Mouse (Mus musculus) urinary bladder, postnatal 36 days (tissue): ENCODE measurements around the gene Osbpl6.

Experiments used
- DNase-seq, 2 experiments: peaks; one replicate each; pipeline ENCODE4 v3.0.0; 2022; ENCODE audit warnings: low spot score in 2 of 2, mixed read lengths in 1 of 2

Osbpl6 gene

GRCm38 (mm10) chr2:76406151-76406936 is at the start of gene Osbpl6:
Osbpl6 (plus strand) TSS chr2:76406508.
- DNase-seq, result peak; percentile 65

- no peak for DNase-seq
Observed at GRCm38 (mm10) chr2:76360226-76360625, 46.1 kb upstream of the Osbpl6 start, which contains the start of gene Cyct. Cyct (minus strand) TSS chr2:76360450.

GRCm38 (mm10) chr2:76362111-76362510 is 44.2 kb upstream of the Osbpl6 start:
- no peak for DNase-seq

- no peak for DNase-seq
Observed at GRCm38 (mm10) chr2:76365811-76366210, 40.5 kb upstream of the Osbpl6 start.

GRCm38 (mm10) chr2:76367188-76367922 is 39.0 kb upstream of the Osbpl6 start:
- peak; percentile 69 to 79 for DNase-seq

GRCm38 (mm10) chr2:76368861-76369660 is 37.2 kb upstream of the Osbpl6 start:
- DNase-seq, result no peak

- peak; percentile 77 to 87 for DNase-seq
Observed at GRCm38 (mm10) chr2:76369821-76370655, 36.3 kb upstream of the Osbpl6 start, which contains the start of gene Rbm45. Rbm45 (plus strand) TSS chr2:76369984.

- DNase-seq, result no peak
Observed at GRCm38 (mm10) chr2:76370656-76370922, 35.7 kb upstream of the Osbpl6 start.

GRCm38 (mm10) chr2:76372244-76372643 is 34.1 kb upstream of the Osbpl6 start:
- DNase-seq, result no peak

- no peak for DNase-seq
Observed at GRCm38 (mm10) chr2:76374544-76375206, 31.6 kb upstream of the Osbpl6 start.

GRCm38 (mm10) chr2:76378646-76379045 is 27.7 kb upstream of the Osbpl6 start:
- no peak for DNase-seq

GRCm38 (mm10) chr2:76386531-76386930 is 19.8 kb upstream of the Osbpl6 start:
- no peak for DNase-seq

- no peak for DNase-seq
Observed at GRCm38 (mm10) chr2:76400178-76400577, 6.1 kb upstream of the Osbpl6 start.

- DNase-seq, result no peak
Observed at GRCm38 (mm10) chr2:76405596-76406150, 635 bp upstream of the Osbpl6 start.

GRCm38 (mm10) chr2:76406937-76407441 is 681 bp downstream of the Osbpl6 start:
- peak; percentile 32 to 39 for DNase-seq

- DNase-seq, result no peak
Observed at GRCm38 (mm10) chr2:76409526-76409925, 3.2 kb downstream of the Osbpl6 start.

- no peak for DNase-seq
Observed at GRCm38 (mm10) chr2:76409986-76410385, 3.7 kb downstream of the Osbpl6 start.

- no peak for DNase-seq
Observed at GRCm38 (mm10) chr2:76412924-76413323, 6.6 kb downstream of the Osbpl6 start.

- DNase-seq, result no peak
Observed at GRCm38 (mm10) chr2:76417446-76418141, 11.3 kb downstream of the Osbpl6 start.

GRCm38 (mm10) chr2:76418142-76418518 is 11.8 kb downstream of the Osbpl6 start:
- no peak for DNase-seq
